Mouse (Mus musculus) ES-Bruce4 (cell line): ENCODE measurements at regions not wholly inside any gene's neighbourhood (a gene's known extent, or its start where the extent isn't known, plus 50 kb on each side); places are given as distances from the start of the nearest gene placed in this dataset.

Experiments
- CTCF ChIP-seq: IDR thresholded peaks from one replicate; pipeline ENCODE4 v1.8.1; 2011; ENCODE audit warnings: low read depth, low read length
- POLR2A ChIP-seq: IDR thresholded peaks from one replicate; pipeline ENCODE4 v1.8.1; 2011; ENCODE audit warnings: low read length; ENCODE audit not compliant: insufficient read depth

DNA sequence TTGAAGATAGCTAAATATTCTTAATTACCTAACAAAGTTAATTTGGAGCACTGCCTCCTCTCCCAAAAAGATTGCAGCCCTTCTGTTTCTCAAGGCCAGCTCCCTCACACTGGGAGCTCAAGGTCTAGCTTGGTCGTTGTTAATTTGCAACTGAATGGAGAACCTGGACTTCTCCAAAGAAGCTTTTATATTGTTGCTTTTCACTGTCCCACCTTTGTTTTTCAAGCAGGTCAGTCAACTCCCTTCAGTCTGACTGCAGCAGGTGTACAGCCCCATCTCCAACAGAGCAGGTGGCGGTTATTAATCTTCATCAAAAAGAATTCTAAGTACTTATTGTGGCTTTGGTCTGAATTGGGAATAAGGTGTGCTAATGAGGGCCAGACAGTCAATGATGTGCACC, 467.2 kb upstream of the Il1rapl1 start:
- no peak for TF ChIP-seq CTCF
- TF ChIP-seq POLR2A, result no peak
